Mouse (Mus musculus): ENCODE measurements at regions not wholly inside any gene's neighbourhood (a gene's known extent, or its start where the extent isn't known, plus 50 kb on each side); places are given as distances from the start of the nearest gene placed in this dataset.
A peak's percentile ranks its signal among the peaks of the same experiment; 100 is the strongest.
"Not testable (repeated sequence)": the region's sequence is repeated elsewhere in the genome, so short reads cannot be mapped to it uniquely, and the experiment has no call there.

- DNase-seq (ENCODE audit: low spot score in 2 of 2) = no peak
- intact Hi-C loops (cut with DNase I) = no loop called here
These were observed 158.9 kb upstream of the Arid1b start for GRCm38 (mm10) chr17:4835065-4835705.

- no peak for DNase-seq (ENCODE audit: low spot score in 2 of 2)
- intact Hi-C loops (cut with DNase I) = no loop called here
These were observed 154.0 kb upstream of the Arid1b start for GRCm38 (mm10) chr17:4840123-4840522.

GRCm38 (mm10) chr17:4858304-4858703 lies 135.8 kb upstream of the Arid1b start:
- intact Hi-C loops (cut with DNase I) = no loop called here
- no peak for DNase-seq (ENCODE audit: low spot score in 2 of 2)

- intact Hi-C loops (cut with DNase I) = loop anchor here (2.0 kb wide), 1 partner anchor 42 kb away; no protein-coding TSS in a partner anchor
- DNase-seq (ENCODE audit: low spot score in 2 of 2) = no peak
These were observed 129.2 kb upstream of the Arid1b start for GRCm38 (mm10) chr17:4864901-4865300.

- intact Hi-C loops (cut with DNase I) = loop anchor here (2.0 kb wide), 1 partner anchor 41 kb away; no protein-coding TSS in a partner anchor
- peak; percentile 26 to 39 for DNase-seq (ENCODE audit: low spot score in 2 of 2)
These were observed 128.5 kb upstream of the Arid1b start for GRCm38 (mm10) chr17:4865621-4866020.

GRCm38 (mm10) chr17:4866026-4866896 lies 127.9 kb upstream of the Arid1b start:
- intact Hi-C loops (cut with DNase I) = no loop called here

GRCm38 (mm10) chr17:4867083-4867482 lies 127.0 kb upstream of the Arid1b start:
- DNase-seq (ENCODE audit: low spot score in 2 of 2) = no peak
- intact Hi-C loops (cut with DNase I) = no loop called here

More at GRCm38 (mm10) chr17:4866026-4866896, 127.9 kb upstream of the Arid1b start:
- DNase-seq (ENCODE audit: low spot score in 2 of 2) = no peak

- DNase-seq (ENCODE audit: low spot score in 2 of 2) = no peak
- intact Hi-C loops (cut with DNase I) = no loop called here
These were observed 126.2 kb upstream of the Arid1b start for GRCm38 (mm10) chr17:4867754-4868445.

GRCm38 (mm10) chr17:4868446-4868825 lies 125.7 kb upstream of the Arid1b start:
- DNase-seq (ENCODE audit: low spot score in 2 of 2) = no peak
- intact Hi-C loops (cut with DNase I) = no loop called here

- intact Hi-C loops (cut with DNase I) = no loop called here
These were observed 125.3 kb upstream of the Arid1b start for GRCm38 (mm10) chr17:4868861-4869260.

GRCm38 (mm10) chr17:4871267-4871666 lies 122.9 kb upstream of the Arid1b start:
- DNase-seq (ENCODE audit: low spot score in 2 of 2) = no peak

More at GRCm38 (mm10) chr17:4868861-4869260, 125.3 kb upstream of the Arid1b start:
- no peak for DNase-seq (ENCODE audit: low spot score in 2 of 2)

GRCm38 (mm10) chr17:4874459-4874858 lies 119.7 kb upstream of the Arid1b start:
- DNase-seq (ENCODE audit: low spot score in 2 of 2) = no peak
- intact Hi-C loops (cut with DNase I) = no loop called here

More at GRCm38 (mm10) chr17:4871267-4871666, 122.9 kb upstream of the Arid1b start:
- intact Hi-C loops (cut with DNase I) = no loop called here

GRCm38 (mm10) chr17:4875086-4876046 lies 118.8 kb upstream of the Arid1b start:
- DNase-seq (ENCODE audit: low spot score in 2 of 2) = no peak
- intact Hi-C loops (cut with DNase I) = no loop called here

- DNase-seq (ENCODE audit: low spot score in 2 of 2) = no peak
- intact Hi-C loops (cut with DNase I) = no loop called here
These were observed 117.7 kb upstream of the Arid1b start for GRCm38 (mm10) chr17:4876431-4876830.

- DNase-seq (ENCODE audit: low spot score in 2 of 2) = no peak
- intact Hi-C loops (cut with DNase I) = no loop called here
These were observed 112.7 kb upstream of the Arid1b start for GRCm38 (mm10) chr17:4881473-4881872.

GRCm38 (mm10) chr17:4884083-4884482 lies 110.0 kb upstream of the Arid1b start:
- DNase-seq (ENCODE audit: low spot score in 2 of 2) = no peak
- intact Hi-C loops (cut with DNase I) = no loop called here

- intact Hi-C loops (cut with DNase I) = no loop called here
These were observed 109.4 kb upstream of the Arid1b start for GRCm38 (mm10) chr17:4884761-4885160.

GRCm38 (mm10) chr17:4887331-4887730 lies 106.8 kb upstream of the Arid1b start:
- intact Hi-C loops (cut with DNase I); DNase-seq (ENCODE audit: low spot score in 2 of 2): not testable (repeated sequence)

More at GRCm38 (mm10) chr17:4884761-4885160, 109.4 kb upstream of the Arid1b start:
- no peak for DNase-seq (ENCODE audit: low spot score in 2 of 2)

- no peak for DNase-seq (ENCODE audit: low spot score in 2 of 2)
These were observed 104.6 kb upstream of the Arid1b start for GRCm38 (mm10) chr17:4889577-4889976.

More at GRCm38 (mm10) chr17:4889577-4889976, 104.6 kb upstream of the Arid1b start:
- intact Hi-C loops (cut with DNase I) = no loop called here
